Mouse (Mus musculus) macrophage (primary cell): ENCODE results near the gene Ptprs. TPM values are rescaled to one million over a fixed set of nuclear protein-coding genes. Genes with fewer than 3 reads are reported as not detected.

Source experiments
- H3K27ac ChIP-seq: fragments of 350-480 bp; formaldehyde crosslinking; 2 replicates; pipeline ENCODE4 v1.9.0; 2021
- H3K36me3 ChIP-seq: fragments of 350-480 bp; formaldehyde crosslinking; 2 replicates; pipeline ENCODE4 v1.9.0; 2021; ENCODE audit errors: inconsistent target
- H3K4me3 ChIP-seq: fragments of 350-480 bp; formaldehyde crosslinking; 2 replicates; pipeline ENCODE4 v1.9.0; 2021; ENCODE audit errors: inconsistent target
- H3K79me2 ChIP-seq: fragments of 350-480 bp; formaldehyde crosslinking; 2 replicates; pipeline ENCODE4 v1.9.0; 2021; ENCODE audit errors: inconsistent target
- WGBS: methylation state at CpG from one replicate; pipeline ENCODE4 v1.1.7; 2026; ENCODE audit warnings: inconsistent platforms; ENCODE audit not compliant: missing documents; 5-methylcytosine and 5-hydroxymethylcytosine counted together
- polyA plus RNA-seq: library from polyadenylated mRNA; stranded (reverse); fragments of 250-400 nt; gene quantifications from 3 replicates; pipeline ENCODE4 v1.2.4, GENCODE M21; 2018; ENCODE audit warnings: inconsistent platforms

Ptprs gene
- polyA plus RNA-seq, 1 experiment from 2014 or later, result 25.1 TPM

- Histone ChIP-seq H3K36me3 (no peaks in the 10 kb centered on the region), H3K79me2 (no peaks in the 10 kb centered on the region), H3K27ac (no peak overlapping the region), H3K4me3 (no peak overlapping the region)
- WGBS, result 84% methylated on average over 5 of the region's 6 CpGs
Measured at GRCm38 (mm10) chr17:56466747-56467146, 9.5 kb downstream of the Ptprs start.

- no peak overlapping the region for H3K27ac ChIP-seq
- H3K36me3 ChIP-seq, result no peaks in the 10 kb centered on the region
- H3K4me3 ChIP-seq, result no peak overlapping the region
- H3K79me2 ChIP-seq, result no peaks in the 10 kb centered on the region
- 93% methylated on average over 7 of the region's 7 CpGs for WGBS
Measured at GRCm38 (mm10) chr17:56464817-56465216, 11.5 kb downstream of the Ptprs start.

- 78% methylated on average over 2 of the region's 2 CpGs for WGBS
Measured at GRCm38 (mm10) chr17:56464345-56464744, 11.9 kb downstream of the Ptprs start.

GRCm38 (mm10) chr17:56463500-56463899 is 12.8 kb downstream of the Ptprs start:
- no peak overlapping the region for H3K4me3 ChIP-seq
- 100% methylated on average over 1 of the region's 1 CpGs for WGBS

More at GRCm38 (mm10) chr17:56464345-56464744, 11.9 kb downstream of the Ptprs start:
- Histone ChIP-seq H3K79me2 (no peaks in the 10 kb centered on the region), H3K27ac (no peak overlapping the region), H3K36me3 (no peaks in the 10 kb centered on the region), H3K4me3 (no peak overlapping the region)

GRCm38 (mm10) chr17:56462835-56463455 is 13.3 kb downstream of the Ptprs start:
- Histone ChIP-seq H3K4me3 (peak overlapping the region; percentile 30; the same call in 1 of the 2 replicates), H3K27ac (no peak overlapping the region), H3K36me3 (no peaks in the 10 kb centered on the region), H3K79me2 (no peaks in the 10 kb centered on the region)
- 42% methylated on average over 17 of the region's 17 CpGs for WGBS

More at GRCm38 (mm10) chr17:56463500-56463899, 12.8 kb downstream of the Ptprs start:
- no peaks in the 10 kb centered on the region for H3K79me2 ChIP-seq
- H3K27ac ChIP-seq, result no peak overlapping the region
- no peaks in the 10 kb centered on the region for H3K36me3 ChIP-seq

GRCm38 (mm10) chr17:56461771-56462743 is 14.2 kb downstream of the Ptprs start:
- 1% methylated on average over 77 of the region's 77 CpGs for WGBS
- Histone ChIP-seq H3K27ac (peak overlapping the region; percentile 45), H3K79me2 (no peaks in the 10 kb centered on the region), H3K36me3 (no peaks in the 10 kb centered on the region), H3K4me3 (peak overlapping the region; percentile 30)

GRCm38 (mm10) chr17:56460876-56461275 is 15.4 kb downstream of the Ptprs start:
- H3K27ac ChIP-seq, result no peak overlapping the region
- no peak overlapping the region; the same call in 1 of the 2 replicates for H3K4me3 ChIP-seq

GRCm38 (mm10) chr17:56457442-56457841 is 18.8 kb downstream of the Ptprs start:
- H3K36me3 ChIP-seq, result no peaks in the 10 kb centered on the region
- H3K27ac ChIP-seq, result no peak overlapping the region

More at GRCm38 (mm10) chr17:56460876-56461275, 15.4 kb downstream of the Ptprs start:
- Histone ChIP-seq H3K79me2 (no peaks in the 10 kb centered on the region), H3K36me3 (no peaks in the 10 kb centered on the region)
- 64% methylated on average over 6 of the region's 6 CpGs for WGBS

GRCm38 (mm10) chr17:56456353-56456752 is 19.9 kb downstream of the Ptprs start:
- Histone ChIP-seq H3K4me3 (no peak overlapping the region), H3K36me3 (peaks cover 3% of the 10 kb centered on the region; the same call in 1 of the 2 replicates), H3K79me2 (no peaks in the 10 kb centered on the region), H3K27ac (no peak overlapping the region)
- 89% methylated on average over 5 of the region's 5 CpGs for WGBS

More at GRCm38 (mm10) chr17:56457442-56457841, 18.8 kb downstream of the Ptprs start:
- no peaks in the 10 kb centered on the region for H3K79me2 ChIP-seq
- no peak overlapping the region for H3K4me3 ChIP-seq
- WGBS, result 83% methylated on average over 1 of the region's 1 CpGs

- H3K79me2 ChIP-seq, result no peaks in the 10 kb centered on the region
- 98% methylated on average over 4 of the region's 4 CpGs for WGBS
- H3K36me3 ChIP-seq, result peaks cover 5% of the 10 kb centered on the region; the same call in 1 of the 2 replicates
- H3K4me3 ChIP-seq, result no peak overlapping the region
- H3K27ac ChIP-seq, result no peak overlapping the region
Measured at GRCm38 (mm10) chr17:56453689-56454088, 22.6 kb downstream of the Ptprs start.

GRCm38 (mm10) chr17:56453251-56453650 is 23.0 kb downstream of the Ptprs start:
- Histone ChIP-seq H3K36me3 (peaks cover 5% of the 10 kb centered on the region; the same call in 1 of the 2 replicates), H3K4me3 (no peak overlapping the region), H3K79me2 (no peaks in the 10 kb centered on the region), H3K27ac (no peak overlapping the region)
- 92% methylated on average over 4 of the region's 4 CpGs for WGBS

GRCm38 (mm10) chr17:56447716-56448115 is 28.6 kb downstream of the Ptprs start:
- Histone ChIP-seq H3K4me3 (no peak overlapping the region), H3K27ac (no peak overlapping the region), H3K79me2 (no peaks in the 10 kb centered on the region), H3K36me3 (peaks cover 5% of the 10 kb centered on the region; the same call in 1 of the 2 replicates)
- 92% methylated on average over 2 of the region's 2 CpGs for WGBS

GRCm38 (mm10) chr17:56445397-56445796 is 30.9 kb downstream of the Ptprs start:
- Histone ChIP-seq H3K79me2 (no peaks in the 10 kb centered on the region), H3K36me3 (no peaks in the 10 kb centered on the region), H3K4me3 (no peak overlapping the region), H3K27ac (no peak overlapping the region)
- WGBS, result 91% methylated on average over 14 of the region's 14 CpGs

GRCm38 (mm10) chr17:56444771-56445170 is 31.5 kb downstream of the Ptprs start:
- Histone ChIP-seq H3K36me3 (no peaks in the 10 kb centered on the region), H3K79me2 (no peaks in the 10 kb centered on the region), H3K27ac (no peak overlapping the region), H3K4me3 (no peak overlapping the region)
- 86% methylated on average over 3 of the region's 3 CpGs for WGBS
